Mouse (Mus musculus) large intestine, adult 2 months (tissue): ENCODE results near the gene Myo5c. TPM values are rescaled to one million over a fixed set of nuclear protein-coding genes. Genes with fewer than 3 reads are reported as not detected.

Experiments
- DNase-seq: peaks from one replicate; pipeline ENCODE4 v3.0.0-alpha.2; 2012; ENCODE audit warnings: low read depth, low spot score
- WGBS: fragments of 180-500 bp; shearing (Covaris S2); methylation state at CpG from one replicate; pipeline ENCODE4 v1.1.7; 2018; 5-methylcytosine and 5-hydroxymethylcytosine counted together
- polyA plus RNA-seq: library from polyadenylated mRNA; depleted of rRNA; stranded (reverse); fragments of >200 nt; gene quantifications from 2 replicates; pipeline ENCODE4 v1.2.3, GENCODE M21; 2012

The Myo5c gene
- polyA plus RNA-seq, 1 experiment: 16.3 TPM

DNA sequence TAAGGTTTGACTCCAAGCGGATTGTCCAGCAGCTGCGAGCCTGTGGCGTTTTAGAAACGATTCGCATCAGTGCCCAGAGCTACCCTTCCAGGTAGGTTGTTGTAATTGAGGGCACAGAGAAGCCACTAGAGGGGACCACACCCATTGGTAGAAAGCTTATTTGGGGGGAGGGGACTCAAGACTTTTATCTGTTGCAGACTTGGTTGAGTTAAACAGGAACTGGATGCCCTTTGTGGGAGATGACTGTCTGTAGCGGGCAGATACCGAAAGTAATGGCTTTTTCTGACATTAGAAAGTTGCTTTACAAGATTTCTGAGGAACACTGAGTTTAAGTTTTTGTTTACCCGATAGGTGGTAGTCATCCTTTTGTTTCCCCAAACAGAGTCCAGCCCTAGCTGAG is 39.7 kb downstream of the Myo5c start:
- no peak for DNase-seq

DNA sequence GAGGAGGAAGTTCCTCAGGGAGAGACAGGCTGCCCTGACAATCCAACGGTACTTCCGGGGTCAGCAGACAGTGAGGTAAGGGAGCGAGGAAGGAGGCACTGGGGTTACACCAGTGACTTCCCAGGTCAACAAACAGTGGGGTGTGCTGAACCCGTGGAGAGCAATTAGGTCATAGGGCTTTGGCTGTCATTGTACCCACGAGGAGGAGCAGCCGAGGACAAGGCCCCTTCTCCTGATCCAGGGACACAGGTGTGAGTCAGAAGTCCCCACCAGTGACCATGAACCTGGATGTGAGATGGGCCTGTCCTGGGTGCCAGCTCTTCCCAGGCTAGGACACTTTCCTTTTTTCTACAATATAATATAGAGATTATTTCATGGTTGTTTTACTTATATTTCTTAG is 41.8 kb downstream of the Myo5c start:
- no peak for DNase-seq
- WGBS: 57% methylated on average over 6 of the region's 6 CpGs

More for the DNA sequence above, 39.7 kb downstream of the Myo5c start:
- 95% methylated on average over 8 of the region's 8 CpGs for WGBS

DNA sequence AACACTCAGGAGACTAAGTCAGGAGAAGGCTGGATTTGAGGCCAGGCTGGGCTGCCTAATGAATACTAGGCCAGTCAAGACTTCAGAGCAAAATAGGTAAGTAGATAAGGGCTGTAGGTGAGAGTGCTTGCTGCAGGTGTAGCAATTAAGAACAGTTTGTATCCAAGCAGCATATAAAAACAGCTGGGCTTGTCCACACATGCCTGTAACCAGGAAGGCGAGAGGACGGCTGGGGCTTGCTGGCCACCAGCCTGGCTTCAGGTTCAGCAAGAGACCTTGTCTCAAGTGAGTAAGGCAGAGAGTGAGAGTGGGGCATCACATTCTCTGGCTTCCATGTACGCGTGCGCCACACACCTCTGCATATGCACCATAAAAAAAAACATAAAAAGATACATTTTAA is 42.7 kb downstream of the Myo5c start:
- 76% methylated on average over 5 of the region's 5 CpGs for WGBS

GRCm38 (mm10) chr9:75275051-75275450 is 43.2 kb downstream of the Myo5c start:
- 92% methylated on average over 9 of the region's 9 CpGs for WGBS

More for the DNA sequence above, 42.7 kb downstream of the Myo5c start:
- DNase-seq: no peak

DNA sequence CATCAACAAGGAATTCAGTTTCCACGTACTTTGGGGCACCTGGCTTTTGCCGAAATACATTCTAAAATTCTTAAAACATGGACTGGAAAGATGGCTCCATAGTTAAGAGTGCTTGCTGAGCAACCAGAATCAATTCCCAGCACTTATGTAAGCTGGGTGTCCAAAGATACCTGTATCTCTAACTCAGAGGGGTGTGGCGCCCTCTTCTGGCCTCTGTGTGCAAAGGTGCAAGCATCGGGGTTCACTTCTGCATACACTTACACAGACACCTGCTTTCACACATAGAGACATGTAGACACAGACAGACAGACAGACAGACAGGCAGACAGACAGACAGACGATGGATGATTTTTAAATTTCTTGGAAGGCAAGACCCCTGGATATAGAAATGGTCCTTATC is 49.0 kb downstream of the Myo5c start:
- DNase-seq: no peak
- WGBS: 58% methylated on average over 5 of the region's 5 CpGs

More at GRCm38 (mm10) chr9:75275051-75275450, 43.2 kb downstream of the Myo5c start:
- no peak for DNase-seq

GRCm38 (mm10) chr9:75282179-75282578 is 50.4 kb downstream of the Myo5c start:
- WGBS: 95% methylated on average over 2 of the region's 2 CpGs
- DNase-seq: no peak

DNA sequence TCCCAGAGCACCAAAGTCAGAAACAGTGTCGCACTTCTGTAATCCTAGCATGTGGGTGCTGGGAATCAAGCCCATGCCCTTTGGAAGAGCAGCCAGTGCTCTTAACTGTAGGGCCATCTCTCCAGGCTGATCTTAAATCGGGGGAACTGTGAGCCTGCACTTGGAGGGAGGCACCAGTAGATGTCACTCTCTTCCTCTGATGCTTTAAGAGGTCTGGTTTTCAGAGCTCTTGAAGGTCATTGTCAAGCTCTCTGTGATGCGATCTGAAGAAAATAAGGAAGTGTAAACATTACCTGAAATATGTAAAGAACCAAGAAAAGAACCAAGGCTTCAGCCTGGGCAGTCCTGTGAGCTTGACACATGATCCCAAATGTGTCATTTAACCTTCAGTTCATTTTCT is 51.0 kb downstream of the Myo5c start:
- no peak for DNase-seq
- WGBS: 17% methylated on average over 3 of the region's 3 CpGs

DNA sequence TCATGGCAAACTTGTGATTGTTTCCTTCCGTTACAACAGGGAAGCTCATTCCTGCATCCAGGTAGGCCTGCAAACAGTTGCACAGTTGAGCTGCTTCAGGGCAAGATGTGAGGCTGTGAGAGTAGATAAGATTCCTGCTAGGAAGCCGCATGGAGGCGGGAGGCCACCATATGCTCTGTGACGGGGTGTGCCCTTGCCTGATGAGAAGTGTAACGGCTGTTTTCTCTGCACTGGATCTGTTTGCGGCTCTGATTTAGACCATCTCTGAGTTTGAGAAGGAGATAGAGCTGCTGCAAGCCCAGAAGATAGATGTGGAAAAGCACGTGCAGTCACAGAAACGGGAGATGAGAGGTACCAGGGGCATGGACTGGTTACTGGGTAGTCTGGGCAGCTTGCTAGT is 51.8 kb downstream of the Myo5c start:
- DNase-seq: no peak
- WGBS: 92% methylated on average over 8 of the region's 8 CpGs

- no peak for DNase-seq
- 81% methylated on average over 6 of the region's 6 CpGs for WGBS
Observed at GRCm38 (mm10) chr9:75285363-75285762, 53.5 kb downstream of the Myo5c start.

GRCm38 (mm10) chr9:75287636-75288035 is 55.8 kb downstream of the Myo5c start:
- DNase-seq: no peak
- 65% methylated on average over 6 of the region's 6 CpGs for WGBS

GRCm38 (mm10) chr9:75289545-75289944 is 57.7 kb downstream of the Myo5c start:
- DNase-seq: no peak
- 52% methylated on average over 4 of the region's 4 CpGs for WGBS

DNA sequence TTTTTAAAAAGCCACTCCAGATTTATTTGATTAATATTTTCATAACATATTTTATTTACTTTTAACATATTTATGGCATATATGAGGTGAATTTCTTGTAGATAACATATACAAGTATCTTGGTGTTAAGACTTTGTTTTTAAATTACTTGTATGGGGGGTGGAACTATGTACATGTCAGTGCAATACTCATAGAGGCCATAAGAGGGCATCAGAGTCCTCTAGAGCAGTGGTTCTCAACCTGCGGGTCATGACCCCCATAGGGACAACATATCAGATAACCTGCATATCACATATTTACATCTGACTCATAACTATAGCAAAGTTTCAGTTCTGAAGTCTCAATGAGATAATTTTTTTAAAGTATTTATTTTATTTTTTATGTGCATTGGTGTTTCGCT is 67.5 kb downstream of the Myo5c start:
- WGBS: 81% methylated on average over 2 of the region's 2 CpGs
- no peak for DNase-seq

DNA sequence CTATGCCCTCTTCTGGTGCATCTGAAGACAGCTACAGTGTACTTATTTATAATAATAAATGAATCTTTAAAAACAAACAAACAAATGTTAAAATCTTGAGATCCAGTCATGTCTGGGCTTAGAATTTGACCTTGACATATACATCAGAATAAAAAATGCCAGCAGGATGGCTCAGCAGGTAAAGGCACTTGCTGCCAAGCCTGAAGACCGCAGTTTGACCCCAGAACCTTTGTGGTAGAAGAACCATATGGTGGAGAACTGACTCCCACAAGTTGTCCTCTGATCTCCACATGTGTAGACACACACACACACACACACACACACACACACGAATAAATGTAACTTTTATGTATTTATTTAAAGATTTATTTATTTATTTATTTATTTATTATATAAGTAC is 71.2 kb downstream of the Myo5c start:
- 77% methylated on average over 2 of the region's 2 CpGs for WGBS
- DNase-seq: no peak

DNA sequence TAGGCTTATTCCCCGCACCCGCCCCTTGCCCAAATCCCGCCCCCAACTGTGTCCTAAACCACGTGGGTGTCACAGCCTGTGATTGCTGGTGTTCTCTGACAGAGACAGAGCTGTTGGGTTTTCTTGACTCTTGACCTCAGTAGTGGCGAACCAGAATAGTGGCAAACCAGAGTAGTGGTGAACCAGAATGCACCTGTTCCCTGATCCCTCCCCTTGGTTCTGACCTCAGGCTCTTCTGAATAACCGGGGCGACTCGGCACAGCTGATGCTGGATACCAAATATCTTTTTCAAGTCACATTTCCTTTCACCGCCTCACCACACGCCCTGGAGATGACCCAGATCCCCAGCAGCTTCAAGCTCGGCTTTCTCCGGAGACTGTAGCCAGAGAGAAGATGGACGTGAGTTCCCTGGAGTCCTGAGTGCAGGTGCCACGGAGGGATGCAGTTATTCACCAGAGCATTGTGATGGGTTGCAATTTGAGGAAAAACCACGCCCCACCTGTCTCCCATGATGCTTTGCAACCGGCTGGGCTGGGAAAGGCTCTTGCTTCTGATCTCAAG is 72.0 kb downstream of the Myo5c start:
- no peak for DNase-seq
- 60% methylated on average over 16 of the region's 16 CpGs for WGBS

GRCm38 (mm10) chr9:75304286-75304685 is 72.5 kb downstream of the Myo5c start:
- 55% methylated on average over 7 of the region's 7 CpGs for WGBS

GRCm38 (mm10) chr9:75306126-75306898 is 74.5 kb downstream of the Myo5c start, which contains the start of gene Gnb5:
Gene Gnb5, plus strand, starts transcription at chr9:75306288.
- WGBS: 86% methylated on average over 11 of the region's 11 CpGs
- DNase-seq: no peak

More at GRCm38 (mm10) chr9:75304286-75304685, 72.5 kb downstream of the Myo5c start:
- no peak for DNase-seq

DNA sequence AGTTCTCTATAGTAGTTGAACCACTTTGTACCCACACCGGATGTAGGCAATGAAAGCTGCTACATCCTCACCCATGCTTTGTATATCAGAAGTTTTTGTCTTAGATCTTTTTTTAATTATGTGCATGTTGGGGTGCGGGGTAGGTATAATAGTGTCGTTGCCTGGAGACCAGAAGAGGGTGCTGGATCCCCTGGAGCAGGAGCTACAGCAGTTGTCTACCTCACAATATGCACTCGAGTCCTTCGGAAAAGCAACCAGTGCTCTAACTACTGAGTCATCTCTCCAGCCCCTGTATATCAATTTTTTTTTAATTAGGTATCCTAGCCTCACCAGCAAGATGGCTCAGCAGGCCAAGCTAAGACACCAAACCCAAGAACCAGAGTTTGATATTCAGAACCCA is 75.2 kb downstream of the Myo5c start:
- 89% methylated on average over 5 of the region's 5 CpGs for WGBS
- no peak for DNase-seq

- 67% methylated on average over 5 of the region's 5 CpGs for WGBS
Observed at GRCm38 (mm10) chr9:75308621-75309020, 76.8 kb downstream of the Myo5c start.

DNA sequence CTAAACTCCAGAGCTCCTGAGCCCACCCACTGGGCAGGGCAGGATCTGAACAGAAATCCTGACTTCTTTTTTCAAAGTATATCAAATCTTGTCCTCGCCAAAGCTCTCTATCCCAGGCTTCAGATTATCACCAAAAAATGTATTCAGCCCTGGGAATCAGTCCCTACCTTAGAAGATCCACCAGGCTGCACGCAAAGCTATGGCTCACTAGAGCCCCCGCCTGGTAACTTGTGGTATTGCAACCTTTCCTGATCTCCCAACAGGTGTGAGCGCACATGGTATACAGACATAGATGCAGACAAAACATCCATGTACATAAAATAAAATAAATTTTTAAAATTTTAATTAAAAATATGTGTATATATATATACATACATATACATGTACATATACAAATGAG is 80.2 kb downstream of the Myo5c start:
- peak; percentile 67 for DNase-seq

More at GRCm38 (mm10) chr9:75308621-75309020, 76.8 kb downstream of the Myo5c start:
- no peak for DNase-seq

GRCm38 (mm10) chr9:75313138-75313831 is 81.5 kb downstream of the Myo5c start:
- WGBS: 41% methylated on average over 8 of the region's 11 CpGs
- DNase-seq: no peak

More for the DNA sequence above, 80.2 kb downstream of the Myo5c start:
- 23% methylated on average over 4 of the region's 4 CpGs for WGBS
